Mouse (Mus musculus): ENCODE measurements around the gene Neo1. TPM values are rescaled to one million over a fixed set of nuclear protein-coding genes. Genes with fewer than 3 reads are reported as not detected.

Neo1 gene
- total and polyA plus RNA-seq, 2 experiments from 2014 or later: 40.7 to 181 TPM

DNA sequence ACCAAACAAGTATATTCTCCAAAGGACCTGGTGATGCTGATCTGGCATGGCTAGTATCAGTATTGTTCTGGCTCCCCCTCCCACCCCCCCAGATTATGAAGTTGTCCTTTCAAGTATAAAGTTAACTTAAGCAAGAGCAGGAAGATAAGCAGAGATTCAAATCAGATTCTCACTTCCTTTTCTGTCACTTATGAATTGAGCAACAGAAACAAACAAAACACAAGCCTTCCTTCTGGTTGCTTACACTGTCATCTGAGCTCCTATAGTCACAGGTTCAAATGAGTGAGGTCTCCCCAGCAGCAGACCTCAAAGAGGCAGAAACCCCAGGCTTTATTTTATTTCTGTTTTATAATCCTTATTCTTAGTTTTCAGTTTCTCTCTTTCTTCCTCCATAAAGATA lies 136.6 kb downstream of the Neo1 start:
- no peak overlapping the region for H3K27ac ChIP-seq (ENCODE audit: low read depth, low read length)
- H3K9me3 ChIP-seq (ENCODE audit: low read length): no peaks in the 10 kb centered on the region
- no peak overlapping the region for H3K4me3 ChIP-seq (ENCODE audit: low read depth, low read length)
- no peak for DNase-seq (ENCODE audit: low spot score)
- ATAC-seq (ENCODE audit: low FRiP score): no peak
- no peak overlapping the region for H3K4me2 ChIP-seq (ENCODE audit: low read depth, low read length, poor library complexity, severe bottlenecking)
- no peak overlapping the region for H3K9ac ChIP-seq (replicated peaks; ENCODE audit: low read length, poor library complexity, severe bottlenecking)
- no peaks in the 10 kb centered on the region for H3K27me3 ChIP-seq (ENCODE audit: insufficient read depth, low read length)
- no peak for TF ChIP-seq CTCF (IDR thresholded peaks at IDR 0.05)
- H3K4me1 ChIP-seq (ENCODE audit: insufficient read depth, low read length): no peaks in the 10 kb centered on the region
- H3K36me3 ChIP-seq (ENCODE audit: insufficient read depth, low read length): peaks cover 8% of the 10 kb centered on the region; the same call in 1 of the 2 replicates

- H3K9ac ChIP-seq (replicated peaks; ENCODE audit: low read length, poor library complexity, severe bottlenecking): no peak overlapping the region
- WGBS: 92% methylated on average over 6 of the region's 6 CpGs
- H3K27me3 ChIP-seq (ENCODE audit: insufficient read depth, low read length): no peaks in the 10 kb centered on the region
- no peak overlapping the region for H3K4me2 ChIP-seq (ENCODE audit: low read depth, low read length, poor library complexity, severe bottlenecking)
- H3K36me3 ChIP-seq (ENCODE audit: insufficient read depth, low read length): peaks cover 33% of the 10 kb centered on the region
- H3K4me1 ChIP-seq (ENCODE audit: insufficient read depth, low read length): no peaks in the 10 kb centered on the region
- TF ChIP-seq CTCF (IDR thresholded peaks at IDR 0.05): no peak
- no peak for DNase-seq (ENCODE audit: low spot score)
- no peak overlapping the region for H3K27ac ChIP-seq (ENCODE audit: low read depth, low read length)
- no peak for ATAC-seq (ENCODE audit: low FRiP score)
- no peak overlapping the region for H3K4me3 ChIP-seq (ENCODE audit: low read depth, low read length)
- no peaks in the 10 kb centered on the region for H3K9me3 ChIP-seq (ENCODE audit: low read length)
Measured at GRCm38 (mm10) chr9:58891840-58892640, 144.2 kb downstream of the Neo1 start.

- Histone ChIP-seq H3K27me3 (ENCODE audit: insufficient read depth, low read length) (no peaks in the 10 kb centered on the region), H3K9me3 (ENCODE audit: low read length) (no peaks in the 10 kb centered on the region), H3K27ac (ENCODE audit: low read depth, low read length) (no peak overlapping the region), H3K36me3 (ENCODE audit: insufficient read depth, low read length) (peaks cover 38% of the 10 kb centered on the region), H3K4me1 (ENCODE audit: insufficient read depth, low read length) (no peaks in the 10 kb centered on the region), H3K9ac (replicated peaks; ENCODE audit: low read length, poor library complexity, severe bottlenecking) (no peak overlapping the region), H3K4me3 (ENCODE audit: low read depth, low read length) (no peak overlapping the region), H3K4me2 (ENCODE audit: low read depth, low read length, poor library complexity, severe bottlenecking) (no peak overlapping the region)
- WGBS: 94% methylated on average over 8 of the region's 8 CpGs
- no peak for TF ChIP-seq CTCF (IDR thresholded peaks at IDR 0.05)
- ATAC-seq (ENCODE audit: low FRiP score) (no peak), DNase-seq (ENCODE audit: low spot score) (no peak)
Measured at GRCm38 (mm10) chr9:58890893-58891292, 145.3 kb downstream of the Neo1 start.

DNA sequence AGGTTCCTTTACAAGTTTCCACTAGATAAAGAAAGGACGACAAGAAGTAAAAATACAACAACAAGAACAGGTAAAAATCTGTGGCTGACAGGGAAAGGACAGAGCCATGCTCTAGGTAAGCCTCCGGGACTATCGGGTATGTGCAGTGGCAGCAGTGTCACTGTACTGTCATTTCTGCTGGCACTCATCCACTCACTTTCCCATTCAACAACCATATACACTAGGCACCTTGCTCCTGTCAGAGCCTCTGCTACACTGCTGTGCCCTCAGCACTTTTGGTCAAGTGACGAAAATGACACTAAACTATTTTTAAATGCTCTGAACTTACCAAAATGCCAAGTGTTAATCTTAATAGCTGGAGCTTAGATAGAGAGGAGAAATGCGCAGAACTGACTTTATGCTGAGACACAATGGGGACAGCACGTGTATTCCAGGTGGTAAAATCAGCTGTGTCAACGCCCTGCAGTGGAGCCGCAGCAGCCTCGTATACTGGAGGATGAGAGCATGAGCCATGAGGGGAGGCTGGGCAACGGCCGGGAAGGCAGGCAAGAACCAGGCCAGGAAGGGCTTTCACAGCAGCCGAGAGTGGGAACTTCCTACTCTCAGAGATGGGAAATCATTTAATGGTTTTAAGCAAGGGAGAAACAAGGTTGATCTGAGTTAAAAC lies 146.3 kb downstream of the Neo1 start:
- no peak overlapping the region for H3K4me3 ChIP-seq (ENCODE audit: low read depth, low read length)
- TF ChIP-seq CTCF (IDR thresholded peaks at IDR 0.05): no peak
- no peak overlapping the region for H3K4me2 ChIP-seq (ENCODE audit: low read depth, low read length, poor library complexity, severe bottlenecking)
- peaks cover 38% of the 10 kb centered on the region for H3K36me3 ChIP-seq (ENCODE audit: insufficient read depth, low read length)
- no peak for ATAC-seq (ENCODE audit: low FRiP score)
- no peak for DNase-seq (ENCODE audit: low spot score)
- no peak overlapping the region for H3K9ac ChIP-seq (replicated peaks; ENCODE audit: low read length, poor library complexity, severe bottlenecking)
- H3K27me3 ChIP-seq (ENCODE audit: insufficient read depth, low read length): no peaks in the 10 kb centered on the region
- H3K4me1 ChIP-seq (ENCODE audit: insufficient read depth, low read length): no peaks in the 10 kb centered on the region
- no peak overlapping the region for H3K27ac ChIP-seq (ENCODE audit: low read depth, low read length)
- no peaks in the 10 kb centered on the region for H3K9me3 ChIP-seq (ENCODE audit: low read length)
- 84% methylated on average over 12 of the region's 12 CpGs for WGBS

- Histone ChIP-seq H3K4me3 (ENCODE audit: low read depth, low read length) (no peak overlapping the region), H3K27ac (ENCODE audit: low read depth, low read length) (no peak overlapping the region), H3K36me3 (ENCODE audit: insufficient read depth, low read length) (peaks cover 29% of the 10 kb centered on the region), H3K9ac (replicated peaks; ENCODE audit: low read length, poor library complexity, severe bottlenecking) (no peak overlapping the region), H3K4me2 (ENCODE audit: low read depth, low read length, poor library complexity, severe bottlenecking) (no peak overlapping the region), H3K27me3 (ENCODE audit: insufficient read depth, low read length) (no peaks in the 10 kb centered on the region), H3K4me1 (ENCODE audit: insufficient read depth, low read length) (no peaks in the 10 kb centered on the region), H3K9me3 (ENCODE audit: low read length) (no peaks in the 10 kb centered on the region)
- DNase-seq (ENCODE audit: low spot score) (no peak), ATAC-seq (ENCODE audit: low FRiP score) (no peak)
- TF ChIP-seq CTCF (IDR thresholded peaks at IDR 0.05): no peak
- WGBS: 47% methylated on average over 1 of the region's 1 CpGs
Measured at GRCm38 (mm10) chr9:58882686-58883085, 153.6 kb downstream of the Neo1 start.

DNA sequence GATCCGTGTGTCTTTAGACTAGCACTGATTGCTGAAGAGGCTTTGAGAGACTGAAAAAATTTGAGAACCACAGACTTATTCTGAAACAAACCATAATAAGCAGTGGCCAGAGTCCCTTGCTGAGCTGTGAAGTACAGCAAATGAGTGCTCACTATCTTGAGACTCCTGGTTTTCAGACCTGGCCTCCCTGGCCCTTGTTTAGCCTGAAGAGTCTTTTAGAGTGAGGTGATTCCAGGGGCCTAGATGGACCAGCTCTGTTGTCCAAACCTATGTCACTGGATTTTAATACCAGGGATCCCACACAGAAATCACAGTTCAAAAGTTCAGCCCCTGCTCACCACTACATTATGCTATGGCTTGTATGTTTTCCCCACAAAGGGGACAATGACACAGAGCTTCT lies 156.4 kb downstream of the Neo1 start:
- Histone ChIP-seq H3K27ac (ENCODE audit: low read depth, low read length) (no peak overlapping the region), H3K4me1 (ENCODE audit: insufficient read depth, low read length) (no peaks in the 10 kb centered on the region), H3K36me3 (ENCODE audit: insufficient read depth, low read length) (peaks cover 39% of the 10 kb centered on the region), H3K4me3 (ENCODE audit: low read depth, low read length) (no peak overlapping the region), H3K9me3 (ENCODE audit: low read length) (no peaks in the 10 kb centered on the region), H3K9ac (replicated peaks; ENCODE audit: low read length, poor library complexity, severe bottlenecking) (no peak overlapping the region), H3K27me3 (ENCODE audit: insufficient read depth, low read length) (no peaks in the 10 kb centered on the region), H3K4me2 (ENCODE audit: low read depth, low read length, poor library complexity, severe bottlenecking) (no peak overlapping the region)
- WGBS: 82% methylated on average over 1 of the region's 1 CpGs
- TF ChIP-seq CTCF (IDR thresholded peaks at IDR 0.05): no peak
- DNase-seq (ENCODE audit: low spot score) (no peak), ATAC-seq (ENCODE audit: low FRiP score) (no peak)
